Mouse (Mus musculus) midbrain, postnatal 0 days (tissue): ENCODE data around the gene Dlgap1. TPM values are rescaled to one million over a fixed set of nuclear protein-coding genes. Genes with fewer than 3 reads are reported as not detected.
A peak's percentile ranks its signal among the peaks of the same experiment; 100 is the strongest.

ENCODE experiments used
- ATAC-seq: fragments of 200-750 bp; cut with Nextera tagmentation; 2 replicates; pipeline ENCODE4 v1.8.0; 2017; ENCODE audit warnings: moderate number of reproducible peaks, mild to moderate bottlenecking, moderate TSS enrichment, moderate library complexity; ENCODE audit not compliant: low FRiP score
- DNase-seq: peaks from one replicate; pipeline ENCODE4 v3.0.0-alpha.2; 2015; ENCODE audit warnings: low spot score
- H3K27ac ChIP-seq: fragments of 300-500 bp; sonication (generic); 2 replicates; pipeline ENCODE4 v1.5.1; 2014; ENCODE audit warnings: low read depth, mild to moderate bottlenecking, low read length, mixed read lengths
- H3K27me3 ChIP-seq: fragments of 300-500 bp; sonication (generic); 2 replicates; pipeline ENCODE4 v1.6.1; 2014; ENCODE audit warnings: low read length, control low read depth, mixed read lengths; ENCODE audit not compliant: insufficient read depth
- H3K36me3 ChIP-seq: fragments of 300-500 bp; sonication (generic); 2 replicates; pipeline ENCODE4 v1.6.1; 2014; ENCODE audit warnings: low read length, control low read depth, mixed read lengths; ENCODE audit not compliant: insufficient read depth
- H3K4me1 ChIP-seq: fragments of 300-500 bp; sonication (generic); 2 replicates; pipeline ENCODE4 v1.6.1; 2014; ENCODE audit warnings: mild to moderate bottlenecking, control low read depth, antibody characterized with exemption, low read length, mixed read lengths; ENCODE audit not compliant: insufficient read depth
- H3K4me2 ChIP-seq: fragments of 300-500 bp; sonication (generic); 2 replicates; pipeline ENCODE4 v1.6.1; 2014; ENCODE audit warnings: low read depth, mild to moderate bottlenecking, low read length, mixed read lengths; ENCODE audit not compliant: poor library complexity, severe bottlenecking
- H3K4me3 ChIP-seq: fragments of 300-500 bp; sonication (generic); 2 replicates; pipeline ENCODE4 v1.5.1; 2014; ENCODE audit warnings: low read depth, mild to moderate bottlenecking, low read length, moderate library complexity
- H3K9ac ChIP-seq: fragments of 300-500 bp; sonication (generic); replicated peaks from 2 replicates; pipeline ENCODE4 v1.6.1; 2014; ENCODE audit warnings: mild to moderate bottlenecking, low read length, moderate library complexity, mixed read lengths; ENCODE audit not compliant: poor library complexity, severe bottlenecking
- H3K9me3 ChIP-seq: fragments of 300-500 bp; sonication (generic); 2 replicates; pipeline ENCODE4 v1.6.1; 2016; ENCODE audit warnings: low read length, control low read depth
- CTCF ChIP-seq: IDR thresholded peaks from 2 replicates; pipeline ENCODE4 v1.5.1; 2016; ENCODE audit warnings: antibody characterized with exemption, mild to moderate bottlenecking
- WGBS: fragments of 180-500 bp; shearing (Covaris S2); extraction: QIAGEN DNeasy Blood & Tissue Kit; methylation state at CpG from one replicate; pipeline ENCODE4 v1.1.7; 2014; 5-methylcytosine and 5-hydroxymethylcytosine counted together
- polyA plus RNA-seq: library from polyadenylated mRNA; unstranded; fragments of >200 nt; fragmentation: Nextera tagmentation; extraction: Ambion mirVana; gene quantifications from 2 replicates; pipeline ENCODE4 v1.2.1, GENCODE M21; 2015
- total RNA-seq: library from RNA; depleted of rRNA; stranded (reverse); fragments of >200 nt; gene quantifications from 2 replicates; pipeline ENCODE4 v1.2.3, GENCODE M21; 2014

Gene Dlgap1
- total and polyA plus RNA-seq, 2 experiments from 2014 or later: 34.9 to 84.8 TPM

DNA sequence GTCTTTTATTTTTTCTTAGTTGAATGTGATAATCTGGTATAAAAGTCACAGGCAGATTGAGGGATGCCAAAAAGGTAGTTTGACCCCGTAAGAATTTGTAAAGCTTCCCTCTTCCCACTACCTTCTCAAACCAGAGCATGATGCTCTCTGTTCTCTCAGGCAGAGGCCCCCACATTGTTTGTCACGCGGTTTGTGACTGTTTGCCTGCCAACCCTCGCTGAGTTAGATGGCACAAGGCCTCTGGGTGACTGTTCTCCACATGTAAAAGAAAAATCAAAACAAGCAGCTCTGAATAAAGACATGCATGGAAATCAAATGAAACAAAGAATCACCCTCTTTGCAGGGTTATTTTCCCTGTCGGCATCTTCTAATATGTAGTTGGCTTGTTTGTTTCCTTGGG is 541.6 kb downstream of the Dlgap1 start:
- no peaks in the 10 kb centered on the region for H3K36me3 ChIP-seq
- DNase-seq (no peak), ATAC-seq (no peak)
- no peaks in the 10 kb centered on the region for H3K27me3 ChIP-seq
- H3K4me3 ChIP-seq: no peak overlapping the region
- no peak for TF ChIP-seq CTCF
- no peaks in the 10 kb centered on the region for H3K4me1 ChIP-seq
- 59% methylated on average over 5 of the region's 5 CpGs for WGBS
- H3K9ac ChIP-seq: no peak overlapping the region
- no peaks in the 10 kb centered on the region for H3K9me3 ChIP-seq
- H3K27ac ChIP-seq: no peak overlapping the region
- H3K4me2 ChIP-seq: no peak overlapping the region

DNA sequence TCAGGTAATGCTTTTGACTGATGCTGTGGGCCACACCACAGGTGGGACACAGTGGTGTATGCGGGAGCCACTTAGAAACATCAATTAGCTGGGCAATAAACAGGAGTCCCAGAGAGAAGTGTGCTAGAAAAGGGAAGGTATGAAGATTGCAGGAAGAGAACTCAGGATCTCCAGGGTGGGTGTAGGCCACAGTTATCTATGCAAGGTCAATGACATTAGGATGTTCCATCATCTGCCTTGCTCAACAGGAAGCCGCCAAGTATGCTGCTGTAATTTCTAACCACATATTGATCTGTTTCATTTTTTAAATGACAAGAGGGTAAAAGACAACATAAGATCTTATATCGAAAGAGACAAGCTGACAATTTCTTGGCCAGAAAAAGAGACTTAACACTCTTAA is 542.5 kb downstream of the Dlgap1 start:
- H3K4me2 ChIP-seq: no peak overlapping the region
- no peak for DNase-seq
- peaks cover under 1% of the 10 kb centered on the region; the same call in 1 of the 2 replicates for H3K36me3 ChIP-seq
- ATAC-seq: no peak
- WGBS: 91% methylated on average over 3 of the region's 3 CpGs
- H3K27me3 ChIP-seq: no peaks in the 10 kb centered on the region
- no peaks in the 10 kb centered on the region for H3K9me3 ChIP-seq
- no peak overlapping the region for H3K9ac ChIP-seq
- no peak overlapping the region for H3K27ac ChIP-seq
- no peak overlapping the region for H3K4me3 ChIP-seq
- no peaks in the 10 kb centered on the region for H3K4me1 ChIP-seq
- no peak for TF ChIP-seq CTCF

DNA sequence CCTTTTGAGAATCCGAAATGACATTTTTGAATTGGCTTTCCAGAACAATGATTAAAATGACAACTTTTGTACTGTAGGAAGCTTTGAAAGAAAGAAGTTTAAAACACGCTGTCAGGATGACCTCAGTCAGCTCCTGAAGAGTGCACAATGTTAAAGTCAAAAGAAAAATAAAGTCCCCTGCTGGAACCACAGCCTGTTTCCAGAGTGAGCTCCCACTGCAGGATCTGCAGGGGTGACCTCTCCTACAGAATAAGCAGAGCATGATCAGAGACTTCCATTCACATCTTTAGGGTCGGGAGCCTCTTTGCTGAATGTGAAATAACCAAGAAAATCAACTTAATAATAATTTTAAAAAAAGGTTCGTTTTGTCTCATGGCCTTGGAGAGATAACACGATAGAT is 544.9 kb downstream of the Dlgap1 start:
- Histone ChIP-seq H3K4me2 (no peak overlapping the region), H3K4me1 (no peaks in the 10 kb centered on the region), H3K27me3 (no peaks in the 10 kb centered on the region), H3K9me3 (no peaks in the 10 kb centered on the region), H3K27ac (no peak overlapping the region), H3K4me3 (no peak overlapping the region), H3K9ac (no peak overlapping the region), H3K36me3 (peaks cover 5% of the 10 kb centered on the region)
- no peak for TF ChIP-seq CTCF
- WGBS: 71% methylated on average over 5 of the region's 5 CpGs
- DNase-seq (no peak), ATAC-seq (no peak)

DNA sequence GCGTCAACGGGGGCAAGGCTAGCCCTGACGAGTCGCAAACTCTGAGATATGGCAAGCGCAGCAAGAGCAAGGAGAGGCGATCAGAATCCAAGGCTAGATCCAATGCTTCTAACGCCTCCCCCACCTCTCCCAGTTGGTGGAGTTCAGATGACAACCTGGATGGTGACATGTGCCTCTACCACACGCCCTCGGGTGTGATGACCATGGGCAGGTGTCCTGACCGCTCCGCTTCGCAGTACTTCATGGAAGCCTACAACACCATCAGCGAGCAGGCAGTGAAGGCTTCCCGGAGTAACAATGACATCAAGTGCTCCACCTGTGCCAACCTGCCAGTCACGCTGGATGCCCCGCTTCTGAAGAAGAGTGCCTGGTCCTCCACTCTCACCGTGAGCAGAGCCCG is 547.6 kb downstream of the Dlgap1 start:
- no peak overlapping the region for H3K9ac ChIP-seq
- no peaks in the 10 kb centered on the region for H3K27me3 ChIP-seq
- 93% methylated on average over 18 of the region's 18 CpGs for WGBS
- H3K36me3 ChIP-seq: peaks cover 5% of the 10 kb centered on the region
- H3K4me3 ChIP-seq: no peak overlapping the region
- H3K4me1 ChIP-seq: no peaks in the 10 kb centered on the region
- DNase-seq (no peak), ATAC-seq (no peak)
- TF ChIP-seq CTCF: no peak
- H3K9me3 ChIP-seq: no peaks in the 10 kb centered on the region
- no peak overlapping the region for H3K27ac ChIP-seq
- H3K4me2 ChIP-seq: no peak overlapping the region

DNA sequence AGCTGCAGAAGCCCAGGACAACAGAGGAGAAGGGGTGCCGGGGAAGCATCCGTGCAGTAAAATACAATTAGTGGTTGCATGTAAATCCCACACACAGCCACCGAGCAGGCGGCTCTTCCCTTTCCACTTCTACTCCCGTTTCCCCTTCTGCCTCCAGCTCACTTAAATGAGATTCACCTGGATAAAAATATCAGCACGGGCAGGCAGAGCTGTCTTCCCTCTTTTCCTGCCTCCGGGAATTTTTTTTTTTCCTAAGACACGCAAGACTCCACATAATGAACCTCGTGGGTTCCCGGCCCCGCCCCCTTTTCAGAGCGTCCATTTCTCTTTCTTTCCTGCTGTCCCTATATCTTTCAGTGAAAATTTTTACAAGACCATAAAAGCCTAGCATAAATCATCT is 548.5 kb downstream of the Dlgap1 start:
- 82% methylated on average over 12 of the region's 12 CpGs for WGBS
- Histone ChIP-seq H3K36me3 (peaks cover 5% of the 10 kb centered on the region), H3K4me3 (no peak overlapping the region), H3K27me3 (no peaks in the 10 kb centered on the region), H3K27ac (no peak overlapping the region), H3K9ac (no peak overlapping the region), H3K9me3 (no peaks in the 10 kb centered on the region), H3K4me2 (no peak overlapping the region), H3K4me1 (no peaks in the 10 kb centered on the region)
- no peak for DNase-seq
- no peak for TF ChIP-seq CTCF
- ATAC-seq: no peak

DNA sequence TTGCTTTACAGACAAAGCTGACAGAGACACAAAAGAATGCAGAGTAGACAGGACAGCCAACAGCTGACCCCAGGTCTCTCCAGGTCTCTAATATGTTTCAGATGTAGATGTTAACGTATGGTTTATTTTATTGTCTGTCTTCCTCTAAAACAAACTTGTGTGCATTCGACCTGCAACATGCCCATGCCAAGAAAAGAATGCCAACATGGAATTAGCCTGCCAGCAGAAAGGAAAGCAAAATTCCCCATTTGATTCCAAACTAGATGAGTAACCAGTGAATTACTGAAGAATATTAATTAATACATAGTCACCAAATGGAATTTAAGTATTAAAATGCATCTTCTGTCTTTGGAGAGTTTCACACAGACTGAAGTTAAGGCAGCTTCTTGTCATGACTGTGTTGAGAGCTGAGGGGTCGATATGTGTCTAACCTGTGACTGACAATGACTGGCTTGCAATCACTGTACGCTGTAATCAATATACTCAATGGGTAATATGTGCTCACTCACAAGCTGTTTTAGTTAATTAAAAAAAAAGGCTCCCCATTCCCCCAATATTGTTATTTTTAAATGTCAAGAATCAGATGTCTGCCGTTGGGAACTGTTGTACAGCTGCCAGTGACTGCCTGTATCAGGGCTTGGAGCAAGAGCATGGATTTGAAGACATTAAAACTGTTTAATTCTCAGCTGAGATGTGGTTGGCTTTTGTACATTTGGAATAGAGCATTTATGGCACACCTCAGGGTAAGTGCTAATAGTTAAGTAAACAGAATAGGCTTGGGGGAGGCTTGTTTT is 552.4 kb downstream of the Dlgap1 start:
- Histone ChIP-seq H3K4me2 (peak overlapping the region; percentile 32), H3K36me3 (peaks cover 5% of the 10 kb centered on the region), H3K9ac (no peak overlapping the region), H3K4me3 (peak overlapping the region; percentile 29; the same call in 1 of the 2 replicates), H3K27me3 (no peaks in the 10 kb centered on the region), H3K4me1 (no peaks in the 10 kb centered on the region; the same call in 1 of the 2 replicates), H3K9me3 (no peaks in the 10 kb centered on the region), H3K27ac (0 out of 2 replicates have a peak overlapping the region, but pooled peaks have one; percentile 44)
- ATAC-seq (no peak), DNase-seq (no peak)
- no peak for TF ChIP-seq CTCF
- WGBS: 66% methylated on average over 5 of the region's 5 CpGs
